ENCODE assay signal across 27 mouse cellular contexts in genomic region chr10:9906185-9906584, GRCm38 (mm10). TPM values are rescaled to one million over a fixed set of nuclear protein-coding genes. Genes with fewer than 3 reads are reported as not detected.
DNase-seq lines count a peak whose midpoint lies in the region; ATAC-seq lines count a peak whose summit lies in the region.
"Had no signal": no experiment of that assay in that cellular context is flagged by ENCODE, and none has a peak within 500 bp of the region (broad histone marks: within the 10 kb centered on the region; RNA-seq: fewer than 3 reads in every experiment).

No protein-coding gene starts in this region.

- H3K4me2 ChIP-seq in kidney, embryonic 14.5 days (replicated peaks; ENCODE audit: low read depth, low read length) = no peak overlapping the region
- H3K4me2 ChIP-seq in kidney, embryonic 16.5 days (replicated peaks; ENCODE audit: low read depth, low read length) = no peak overlapping the region
- H3K4me2 ChIP-seq: embryonic facial prominence, embryonic 13.5 days; embryonic facial prominence, embryonic 15.5 days; forebrain, embryonic 13.5 days; forebrain, embryonic 15.5 days had no signal

- H3K27ac ChIP-seq in kidney, embryonic 14.5 days (ENCODE audit: low read depth, low read length) = no peak overlapping the region
- H3K27ac ChIP-seq in kidney, embryonic 16.5 days (ENCODE audit: low read length) = no peak overlapping the region
- H3K27ac ChIP-seq: embryonic facial prominence, embryonic 13.5 days; embryonic facial prominence, embryonic 15.5 days; forebrain, embryonic 13.5 days; forebrain, embryonic 15.5 days had no signal

- H3K4me1 ChIP-seq in kidney, embryonic 14.5 days (ENCODE audit: control insufficient read depth, insufficient read depth, low read length) = peaks cover 4% of the 10 kb centered on the region; the same call in 1 of the 2 replicates
- H3K4me1 ChIP-seq in kidney, embryonic 16.5 days (ENCODE audit: insufficient read depth, low read length) = no peaks in the 10 kb centered on the region
- H3K4me1 ChIP-seq: embryonic facial prominence, embryonic 13.5 days; embryonic facial prominence, embryonic 15.5 days; forebrain, embryonic 13.5 days; forebrain, embryonic 15.5 days had no signal

- H3K4me3 ChIP-seq in kidney, embryonic 14.5 days (ENCODE audit: low read length) = no peak overlapping the region
- H3K4me3 ChIP-seq in kidney, embryonic 16.5 days (ENCODE audit: low read length) = no peak overlapping the region
- H3K4me3 ChIP-seq: embryonic facial prominence, embryonic 13.5 days; embryonic facial prominence, embryonic 15.5 days; forebrain, embryonic 13.5 days; forebrain, embryonic 15.5 days had no signal

- intact Hi-C loops in left cerebral cortex, postnatal 10 days (cut with DNase I) = no loop called here

- peak; percentile 33; the same call in 1 of the 2 replicates for ATAC-seq in kidney, embryonic 14.5 days (ENCODE audit: low FRiP score, low TSS enrichment)
- ATAC-seq in kidney, embryonic 16.5 days (ENCODE audit: low FRiP score, low TSS enrichment) = peak; percentile 36; the same call in 1 of the 2 replicates
- no peak for ATAC-seq in erythroblast, adult 5-6 weeks (replicated peaks; ENCODE audit: low FRiP score, poor library complexity, severe bottlenecking)
- ATAC-seq: CD4-positive, CD25-positive, alpha-beta regulatory T cell, adult 4 months; forebrain, embryonic 13.5 days; forebrain, embryonic 15.5 days; forebrain, postnatal 0 days had no signal

- no peak for DNase-seq in kidney, postnatal 36 days
- DNase-seq in kidney, postnatal 4 days = no peak
- peak; percentile 55 for DNase-seq in A20 (ENCODE audit: low read depth, low spot score)
- DNase-seq in MN1 (ENCODE audit: low spot score) = peak; percentile 38
- no peak for DNase-seq in left cerebral cortex, postnatal 10 days (ENCODE audit: extremely low spot score in 1 of 2, low spot score in 2 of 2)
- DNase-seq: adrenal gland, adult 2 months; adrenal gland, postnatal 10 days; adrenal gland, postnatal 25 days; B cell, adult 2 months; cerebellum, adult 11 months; cerebellum, adult 18-20 months; cerebellum, adult 8-10 months; cerebellum, adult 9-11 months; cerebellum, postnatal 14 days; cerebellum, postnatal 36 days; embryo, embryonic 11 days; forebrain, postnatal 0 days had no signal

- H3K27me3 ChIP-seq in kidney, embryonic 14.5 days (ENCODE audit: control insufficient read depth, insufficient read depth, low read length) = no peaks in the 10 kb centered on the region
- no peaks in the 10 kb centered on the region for H3K27me3 ChIP-seq in kidney, embryonic 16.5 days (ENCODE audit: insufficient read depth, low read length)
- H3K27me3 ChIP-seq: CH12.LX; embryonic facial prominence, embryonic 13.5 days; embryonic facial prominence, embryonic 15.5 days; forebrain, embryonic 13.5 days; forebrain, embryonic 15.5 days had no signal

- no peaks in the 10 kb centered on the region for H3K9me3 ChIP-seq in kidney, embryonic 14.5 days (ENCODE audit: control insufficient read depth, low read length)
- H3K9me3 ChIP-seq in kidney, embryonic 16.5 days (ENCODE audit: low read length) = peaks cover 1% of the 10 kb centered on the region; the same call in 1 of the 2 replicates
- H3K9me3 ChIP-seq: embryonic facial prominence, embryonic 13.5 days; embryonic facial prominence, embryonic 15.5 days; forebrain, embryonic 13.5 days; forebrain, embryonic 15.5 days; G1E had no signal

- H3K9ac ChIP-seq in kidney, embryonic 14.5 days (ENCODE audit: low read depth, low read length) = no peak overlapping the region
- no peak overlapping the region for H3K9ac ChIP-seq in kidney, embryonic 16.5 days (replicated peaks; ENCODE audit: low read length)
- H3K9ac ChIP-seq: embryonic facial prominence, embryonic 13.5 days; embryonic facial prominence, embryonic 15.5 days; forebrain, embryonic 13.5 days; forebrain, embryonic 15.5 days; forebrain, postnatal 0 days had no signal

- WGBS in kidney, embryonic 14.5 days = 36% methylated on average over 3 of the region's 3 CpGs
- 33% methylated on average over 3 of the region's 3 CpGs for WGBS in kidney, embryonic 16.5 days

- H3K36me3 ChIP-seq in kidney, embryonic 14.5 days (ENCODE audit: control insufficient read depth, insufficient read depth, low read length) = no peaks in the 10 kb centered on the region
- H3K36me3 ChIP-seq in kidney, embryonic 16.5 days (ENCODE audit: insufficient read depth, low read length) = no peaks in the 10 kb centered on the region
- H3K36me3 ChIP-seq: embryonic facial prominence, embryonic 13.5 days; embryonic facial prominence, embryonic 15.5 days; forebrain, embryonic 15.5 days; G1E had no signal

RNA-seq across cellular contexts. Expression of gene Stxbp5, which starts 5.3 kb away (rescaled TPM):
- 4.1 and 6.9 TPM in 2 replicates for polyA plus RNA-seq in kidney, embryonic 14.5 days (2014; fragmentation: Nextera tagmentation; extraction: Ambion mirVana)
- polyA plus RNA-seq in kidney, embryonic 16.5 days (2015; fragmentation: Nextera tagmentation; extraction: Ambion mirVana) = 3.6 TPM in 2 replicates
- total RNA-seq in left cerebral cortex, postnatal 10 days (2021) = 10 to 100 TPM; 91.6 to 96.0 TPM
- 26.3 and 28.0 TPM in 2 replicates for total RNA-seq in erythroblast, adult 5-6 weeks (2015; ENCODE audit: low replicate concordance)
- total RNA-seq in erythroblast, adult 5-6 weeks (2017; ENCODE audit: low replicate concordance) = 16.0 and 21.5 TPM in 2 replicates

Comparison
In these comparisons a context has a peak if more than half of its experiments do, and no peak if none do; other contexts are left out.
1. DNase-seq: peak in A20 (single experiment) and MN1 (single experiment); none in kidney, postnatal 36 days (0 of 2), kidney, postnatal 4 days (0 of 2) and left cerebral cortex, postnatal 10 days (0 of 2).